Mouse (Mus musculus) left cerebral cortex, adult 11 months (tissue): ENCODE results near the gene Mki67.
"Not testable (repeated sequence)": the region's sequence is repeated elsewhere in the genome, so short reads cannot be mapped to it uniquely, and the experiment has no call there.

Experiments used
- DNase-seq: peaks from one replicate; pipeline ENCODE4 v3.0.0; 2022; ENCODE audit warnings: low spot score

The Mki67 gene

DNA sequence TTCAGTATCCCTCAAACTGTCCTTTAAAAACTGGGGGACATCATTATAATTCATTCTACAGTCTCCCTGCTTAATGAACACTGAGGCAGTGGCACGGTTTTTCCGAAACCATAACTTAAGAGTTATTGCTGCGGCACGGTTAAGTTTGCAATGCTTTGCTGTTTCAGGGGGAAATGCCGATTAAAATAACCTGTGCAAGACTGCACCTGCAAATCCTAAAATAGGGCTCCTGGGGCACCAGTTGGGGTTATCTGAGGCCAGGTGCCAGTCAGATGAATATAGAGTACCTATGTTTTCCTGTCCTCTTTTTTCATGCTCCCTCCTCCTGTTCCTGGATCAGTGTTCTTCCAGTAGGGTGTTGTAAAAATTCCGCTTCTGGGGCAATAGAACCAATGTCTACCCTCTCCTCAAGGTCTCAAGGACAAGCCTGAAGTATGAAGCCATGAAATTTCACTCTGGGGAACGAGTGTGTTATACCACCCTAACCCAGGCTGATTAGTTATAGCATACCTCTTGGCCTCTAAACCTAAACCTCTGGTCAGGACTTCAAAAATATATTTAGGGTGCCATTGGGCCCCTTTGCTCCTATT is 902 bp upstream of the Mki67 start:
- DNase-seq, result no peak

GRCm38 (mm10) chr7:135716445-135716877 is 300 bp upstream of the Mki67 start:
- peak; percentile 34 for DNase-seq

- no peak for DNase-seq
Measured at GRCm38 (mm10) chr7:135715166-135715565, 995 bp downstream of the Mki67 start.

- DNase-seq, result no peak
Measured at GRCm38 (mm10) chr7:135713326-135713725, 2.8 kb downstream of the Mki67 start.

DNA sequence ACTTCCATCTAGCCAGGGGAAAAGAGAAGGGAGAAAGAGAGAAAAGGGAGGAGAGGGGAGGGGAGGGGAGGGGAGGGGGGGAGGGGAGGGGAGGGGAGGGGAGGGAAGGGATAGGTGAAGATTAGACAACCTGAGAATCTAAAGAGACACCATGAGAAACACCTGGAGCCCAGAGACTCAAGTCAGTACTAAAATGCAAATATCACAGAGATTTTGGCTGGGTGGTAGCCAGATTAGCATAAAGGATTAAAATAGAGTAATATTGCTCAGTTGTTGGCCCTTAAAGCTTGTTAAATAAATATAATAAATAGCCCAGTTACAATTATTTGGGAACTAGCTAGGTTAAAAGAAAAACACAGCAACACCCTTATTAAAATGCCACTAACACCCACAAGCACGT is 3.6 kb downstream of the Mki67 start:
- DNase-seq, result no peak

GRCm38 (mm10) chr7:135710702-135711101 is 5.5 kb downstream of the Mki67 start:
- DNase-seq, result no peak

GRCm38 (mm10) chr7:135705753-135706152 is 10.4 kb downstream of the Mki67 start:
- DNase-seq, result no peak

DNA sequence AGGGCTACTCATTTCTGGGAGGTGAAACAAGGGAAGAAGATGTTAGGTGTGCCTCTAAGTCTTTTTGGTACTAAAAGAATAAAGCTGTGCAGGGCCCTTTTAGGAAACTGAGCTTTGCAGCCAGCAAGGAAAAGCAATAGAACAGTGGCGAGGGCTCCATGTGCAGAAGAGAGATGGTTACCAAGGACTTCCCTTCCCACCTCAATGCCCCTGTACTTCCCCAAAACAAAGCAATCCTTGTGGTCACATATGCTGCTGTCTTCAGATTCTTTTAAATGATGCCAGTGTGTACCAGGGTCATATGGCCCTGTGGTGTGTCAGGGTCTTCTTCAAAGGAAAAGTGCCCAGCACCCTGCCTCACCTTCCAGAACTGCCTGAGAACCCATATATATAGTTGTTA is 11.1 kb downstream of the Mki67 start:
- DNase-seq, result no peak

GRCm38 (mm10) chr7:135704251-135704650 is 11.9 kb downstream of the Mki67 start:
- DNase-seq, result no peak

GRCm38 (mm10) chr7:135703600-135704148 is 12.5 kb downstream of the Mki67 start:
- DNase-seq, result no peak

DNA sequence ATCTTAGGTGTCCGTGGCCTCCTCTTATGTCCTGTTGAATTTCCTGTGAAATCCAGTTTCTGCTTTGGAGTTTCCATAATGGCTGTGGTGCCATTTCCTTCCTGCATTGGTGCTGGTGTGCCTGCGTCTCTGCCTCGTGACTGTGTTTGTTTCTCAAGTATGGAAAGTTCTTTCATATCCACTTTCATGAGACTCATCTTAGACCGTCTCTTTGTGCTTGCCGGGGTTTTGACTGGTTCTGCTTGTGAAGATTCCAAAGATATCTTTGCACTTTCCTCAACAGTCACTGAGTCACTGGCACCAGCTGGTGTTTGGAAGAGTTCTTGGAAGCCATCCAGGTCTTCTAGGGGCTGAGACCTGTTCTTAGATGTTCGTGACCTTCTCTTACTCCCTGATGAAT is 16.8 kb downstream of the Mki67 start:
- DNase-seq, result not testable (repeated sequence)

DNA sequence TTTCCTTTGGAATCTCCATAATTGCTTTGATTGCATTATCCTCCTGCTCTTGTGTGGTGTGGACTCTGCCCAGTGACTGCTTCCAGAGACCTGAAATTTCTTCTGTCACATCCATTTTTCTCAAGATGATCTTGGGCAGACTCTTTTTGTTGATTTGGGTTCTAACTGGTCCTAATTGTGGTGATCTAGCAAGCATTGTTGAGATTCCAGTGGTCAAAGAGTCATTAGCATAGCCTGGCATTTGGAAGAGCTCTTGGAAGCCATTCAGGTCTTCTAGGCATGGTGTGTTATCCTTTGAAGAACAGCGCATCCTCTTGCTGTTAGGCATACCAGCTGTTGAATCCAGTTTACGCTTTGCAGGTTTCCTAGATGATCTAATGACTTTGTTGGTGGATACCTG is 17.8 kb downstream of the Mki67 start:
- DNase-seq, result no peak

GRCm38 (mm10) chr7:135697021-135697740 is 19.0 kb downstream of the Mki67 start:
- not testable (repeated sequence) for DNase-seq

- DNase-seq, result no peak
Measured at GRCm38 (mm10) chr7:135696127-135696526, 20.0 kb downstream of the Mki67 start.

- no peak for DNase-seq
Measured at GRCm38 (mm10) chr7:135694796-135695195, 21.4 kb downstream of the Mki67 start.

- DNase-seq, result no peak
Measured at GRCm38 (mm10) chr7:135694130-135694529, 22.0 kb downstream of the Mki67 start.

DNA sequence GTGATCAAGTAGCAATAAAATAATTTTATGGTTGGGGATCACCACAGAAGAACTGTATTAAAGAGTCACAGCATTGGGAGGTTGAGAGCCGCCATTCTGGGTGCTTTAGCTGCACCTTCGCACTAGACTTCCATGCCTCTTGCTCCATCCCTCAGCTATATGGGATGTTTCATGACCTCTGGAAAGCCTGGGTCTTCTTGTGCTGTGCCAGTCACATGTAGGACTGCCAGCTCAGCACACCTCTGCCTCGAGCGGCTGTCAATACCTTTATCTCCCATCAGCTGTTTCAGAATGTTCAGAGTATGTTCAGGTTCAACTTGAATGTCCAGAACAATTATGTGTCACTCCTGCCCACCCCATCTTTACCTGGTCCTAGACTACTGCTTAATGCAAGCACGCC is 24.2 kb downstream of the Mki67 start:
- no peak for DNase-seq

DNA sequence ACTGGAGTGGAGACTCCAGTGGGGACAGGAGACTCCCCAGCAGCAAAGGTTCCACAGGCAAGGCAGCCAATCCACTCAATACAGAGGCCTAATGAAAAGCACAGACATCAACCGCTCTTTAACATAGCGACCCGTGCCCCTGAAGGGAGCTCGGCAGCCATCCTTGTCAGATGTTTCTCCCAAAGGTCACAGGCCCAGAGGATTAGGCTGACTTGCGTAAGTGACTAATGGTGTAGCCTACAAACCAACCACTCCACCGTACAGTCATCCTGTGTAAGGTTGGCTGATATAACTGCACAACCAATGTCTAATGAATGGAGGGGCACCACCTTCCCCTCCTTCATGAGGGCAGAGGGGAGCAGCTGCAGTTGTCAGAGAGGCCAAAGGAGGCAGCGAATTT is 26.8 kb downstream of the Mki67 start:
- DNase-seq, result no peak

DNA sequence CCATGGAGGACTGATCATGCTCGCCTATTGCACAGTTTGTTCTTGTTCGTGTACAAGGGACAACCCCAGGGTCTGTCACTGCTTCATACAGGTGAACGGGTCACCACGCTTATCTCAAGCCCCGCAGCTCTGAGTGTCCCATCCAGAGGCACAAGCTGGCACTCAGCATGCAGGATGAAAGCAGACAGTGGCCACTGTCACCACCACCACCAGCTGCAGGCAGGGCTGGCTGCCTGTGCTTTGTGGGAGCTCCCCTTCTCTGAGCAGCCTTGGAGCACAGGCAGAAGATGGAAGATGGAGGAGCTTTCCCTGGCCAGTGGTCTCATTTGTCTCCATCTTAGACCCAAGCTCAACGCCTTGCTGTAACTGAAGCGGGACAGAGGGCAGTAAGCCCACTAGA is 31.2 kb downstream of the Mki67 start:
- DNase-seq, result no peak

DNA sequence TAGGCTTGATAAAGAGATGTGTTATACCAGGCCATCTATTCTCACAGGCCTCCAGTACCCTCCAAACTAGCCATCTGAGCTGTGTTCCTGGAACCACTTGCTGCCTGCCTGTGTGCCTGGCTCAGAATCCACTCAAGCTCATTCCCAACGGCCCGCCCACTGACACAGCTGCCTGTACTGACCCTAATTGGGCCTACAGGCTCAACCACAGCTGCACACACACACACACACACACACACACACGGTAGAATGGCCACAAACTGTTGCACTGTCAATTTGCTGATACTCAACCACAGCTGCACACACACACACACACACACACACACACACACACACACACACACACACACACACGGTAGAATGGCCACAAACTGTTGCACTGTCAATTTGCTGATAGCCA is 32.1 kb downstream of the Mki67 start:
- not testable (repeated sequence) for DNase-seq

GRCm38 (mm10) chr7:135680334-135680733 is 35.8 kb downstream of the Mki67 start:
- no peak for DNase-seq

DNA sequence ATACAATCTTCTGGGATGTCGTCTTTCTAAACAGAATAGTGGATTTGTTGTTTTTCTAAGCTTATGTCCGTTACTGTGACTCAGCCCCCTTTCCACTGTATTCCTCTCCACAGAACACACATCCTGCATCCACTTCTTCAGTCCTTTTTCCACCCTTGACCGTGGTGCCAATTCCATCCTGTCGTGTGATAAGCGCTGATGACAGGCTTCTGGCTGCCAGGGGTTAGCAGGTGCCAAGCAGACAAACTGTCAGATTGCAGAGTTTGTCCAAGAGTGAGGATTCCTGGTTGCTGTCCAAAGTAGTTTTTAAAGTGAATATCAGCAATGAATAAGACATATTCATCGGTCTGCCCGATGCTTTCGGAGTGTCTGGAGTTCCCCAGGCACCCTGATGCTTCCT is 39.4 kb downstream of the Mki67 start:
- DNase-seq, result no peak

DNA sequence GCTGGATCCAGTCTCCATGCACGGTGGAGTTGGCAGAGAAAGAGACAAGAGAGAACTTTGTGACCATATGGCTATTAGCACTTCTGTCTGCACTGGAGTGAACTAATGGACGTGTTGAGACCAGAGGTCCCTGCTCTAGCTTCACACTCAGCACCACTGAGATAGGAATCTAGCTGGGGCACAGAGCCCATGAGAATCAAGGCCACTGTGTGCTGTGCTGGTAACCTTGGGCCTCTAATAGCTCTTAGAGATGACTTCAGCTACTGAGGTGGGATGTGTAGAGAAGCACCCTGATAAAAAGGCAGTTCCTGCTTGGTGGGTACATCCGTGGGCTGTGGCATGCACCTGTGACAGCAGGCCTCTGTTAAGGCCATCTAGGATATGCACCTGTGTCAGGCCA is 42.6 kb downstream of the Mki67 start:
- DNase-seq, result no peak
